Mouse (Mus musculus) cerebellum, adult 2 months (tissue): ENCODE data around the gene Gm21954.

Experiments
- CTCF ChIP-seq: fragments of 200-500 bp; IDR thresholded peaks from 2 replicates; pipeline ENCODE4 v1.5.1; 2011; ENCODE audit warnings: low read depth, mild to moderate bottlenecking, control low read depth, low read length, moderate library complexity, borderline replicate concordance; ENCODE audit not compliant: insufficient read depth
- POLR2A ChIP-seq: fragments of 200-500 bp; IDR thresholded peaks from 2 replicates; pipeline ENCODE4 v1.6.1; 2011; ENCODE audit warnings: low read length, control low read depth, borderline replicate concordance; ENCODE audit not compliant: insufficient read depth

DNA sequence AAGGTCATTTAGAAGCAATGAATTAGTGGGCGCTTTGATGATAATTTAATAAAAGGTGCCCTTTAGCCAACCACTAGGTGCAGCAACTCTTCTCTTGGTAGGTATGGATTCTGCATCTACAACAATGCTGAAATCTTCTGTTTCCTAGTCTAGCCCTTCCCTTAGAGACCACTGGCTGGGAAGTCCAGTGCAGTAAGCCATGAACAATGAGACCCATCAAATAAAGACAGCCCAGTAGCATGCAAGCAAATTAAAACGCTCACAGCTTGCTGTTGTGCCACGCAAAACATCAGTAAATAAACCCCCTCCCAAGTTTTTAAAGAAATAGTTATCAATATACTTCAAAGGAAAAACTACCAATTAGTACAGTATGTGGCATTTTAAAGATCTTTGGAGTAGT is 10.9 kb downstream of the Gm21954 start:
- no peak for TF ChIP-seq CTCF
- no peak for TF ChIP-seq POLR2A
